Mouse (Mus musculus) olfactory bulb, adult 2 months (tissue): ENCODE results near the gene Inmt.

Source experiments
- CTCF ChIP-seq: fragments of 200-500 bp; IDR thresholded peaks from 2 replicates; pipeline ENCODE4 v1.5.1; 2012; ENCODE audit warnings: low read depth, mild to moderate bottlenecking, low read length, moderate library complexity; ENCODE audit not compliant: insufficient read depth
- POLR2A ChIP-seq: fragments of 200-500 bp; IDR thresholded peaks from 2 replicates; pipeline ENCODE4 v1.6.1; 2012; ENCODE audit warnings: mild to moderate bottlenecking, low read depth, low read length, moderate library complexity; ENCODE audit not compliant: insufficient read depth

- TF ChIP-seq CTCF (no peak), POLR2A (no peak)
Observed at GRCm38 (mm10) chr6:55152226-55152625, 22.6 kb downstream of the Inmt start.
